Comparison of ENCODE assay signal across 8 mouse cellular contexts in genomic region chr6:92480941-92481689, GRCm38 (mm10).
DNase-seq lines count a peak whose midpoint lies in the region; ATAC-seq and TF ChIP-seq lines count a peak whose summit lies in the region.

No protein-coding gene starts in this region.

- H3K27me3 ChIP-seq in embryonic facial prominence, embryonic 11.5 days (ENCODE audit: control insufficient read depth, insufficient read depth, low read length) = no peaks in the 10 kb centered on the region
- no peaks in the 10 kb centered on the region for H3K27me3 ChIP-seq in intestine, postnatal 0 days (replicated peaks; ENCODE audit: control insufficient read depth, insufficient read depth, low read length)
- H3K27me3 ChIP-seq in midbrain, embryonic 10.5 days (ENCODE audit: low read depth, poor library complexity, severe bottlenecking) = no peaks in the 10 kb centered on the region

- H3K36me3 ChIP-seq in embryonic facial prominence, embryonic 11.5 days (replicated peaks; ENCODE audit: control insufficient read depth, insufficient read depth, low read depth, low read length) = no peaks in the 10 kb centered on the region
- no peaks in the 10 kb centered on the region for H3K36me3 ChIP-seq in intestine, postnatal 0 days (ENCODE audit: control insufficient read depth, insufficient read depth)
- H3K36me3 ChIP-seq in midbrain, embryonic 10.5 days = no peaks in the 10 kb centered on the region

- H3K4me2 ChIP-seq in embryonic facial prominence, embryonic 11.5 days (ENCODE audit: low read depth, low read length) = peak overlapping the region; percentile 50
- H3K4me2 ChIP-seq in intestine, postnatal 0 days (replicated peaks; ENCODE audit: low read depth) = peak overlapping the region; percentile 58

- no peak overlapping the region for H3K27ac ChIP-seq in embryonic facial prominence, embryonic 11.5 days (replicated peaks; ENCODE audit: low read depth, low read length)
- peak overlapping the region; percentile 64 for H3K27ac ChIP-seq in intestine, postnatal 0 days (ENCODE audit: low read depth, low read length)
- H3K27ac ChIP-seq in midbrain, embryonic 10.5 days (replicated peaks) = peak overlapping the region; percentile 84

- H3K9me3 ChIP-seq in embryonic facial prominence, embryonic 11.5 days (replicated peaks; ENCODE audit: control insufficient read depth, low read length) = no peaks in the 10 kb centered on the region
- no peaks in the 10 kb centered on the region for H3K9me3 ChIP-seq in intestine, postnatal 0 days (ENCODE audit: control insufficient read depth)
- H3K9me3 ChIP-seq in midbrain, embryonic 10.5 days (replicated peaks) = no peaks in the 10 kb centered on the region

- peak overlapping the region; percentile 43 for H3K9ac ChIP-seq in embryonic facial prominence, embryonic 11.5 days (replicated peaks; ENCODE audit: low read length)
- peak overlapping the region; percentile 17; the same call in 1 of the 2 replicates for H3K9ac ChIP-seq in intestine, postnatal 0 days (ENCODE audit: low read depth, low read length)

- WGBS in embryonic facial prominence, embryonic 11.5 days = under 1% methylated on average over 21 of the region's 21 CpGs
- WGBS in intestine, postnatal 0 days = 2% methylated on average over 21 of the region's 21 CpGs
- WGBS in midbrain, embryonic 10.5 days = under 1% methylated on average over 21 of the region's 21 CpGs

- DNase-seq in adrenal gland, postnatal 10 days = peak; percentile 73
- DNase-seq in embryonic facial prominence, embryonic 11.5 days (ENCODE audit: low spot score) = peak; percentile 68
- peak; percentile 99 for DNase-seq in heart, adult 11 months
- DNase-seq in left cerebral cortex, postnatal 14 days (ENCODE audit: low spot score in 2 of 2) = peak; percentile 77 to 84
- peak; percentile 79 for DNase-seq in midbrain, embryonic 10.5 days (ENCODE audit: low spot score)
- DNase-seq in skeletal muscle tissue, adult 2 months (ENCODE audit: low read depth, low spot score) = peak; percentile 44
- no peak for DNase-seq in thymus, postnatal 0 days (ENCODE audit: low spot score)

- no peaks in the 10 kb centered on the region for H3K4me1 ChIP-seq in embryonic facial prominence, embryonic 11.5 days (ENCODE audit: control insufficient read depth, insufficient read depth, low read length)
- H3K4me1 ChIP-seq in intestine, postnatal 0 days (replicated peaks; ENCODE audit: control insufficient read depth, insufficient read depth, low read length) = no peaks in the 10 kb centered on the region
- peaks cover 40% of the 10 kb centered on the region for H3K4me1 ChIP-seq in midbrain, embryonic 10.5 days

- intact Hi-C loops in left cerebral cortex, postnatal 14 days (cut with DNase I) = loop anchor here (2.0 to 10.0 kb wide), 3 partner anchors 52 to 244 kb away; no protein-coding TSS in a partner anchor

- ATAC-seq in embryonic facial prominence, embryonic 11.5 days (replicated peaks; ENCODE audit: insufficient number of reproducible peaks, low FRiP score, low TSS enrichment, low read depth) = peak; percentile 37; the same call in 1 of the 2 replicates
- ATAC-seq in intestine, postnatal 0 days = no peak

- TF ChIP-seq CTCF in intestine, postnatal 0 days (IDR thresholded peaks at IDR 0.05; ENCODE audit: low read depth) = no peak

- H3K4me3 ChIP-seq in embryonic facial prominence, embryonic 11.5 days (ENCODE audit: low read depth, low read length) = peak overlapping the region; percentile 38
- H3K4me3 ChIP-seq in intestine, postnatal 0 days (ENCODE audit: low read depth, low read length) = peak overlapping the region; percentile 42
- peak overlapping the region; percentile 67 for H3K4me3 ChIP-seq in midbrain, embryonic 10.5 days
